Mouse (Mus musculus) midbrain, embryonic 11.5 days (tissue): Measurements from ENCODE around the gene Gm10486. TPM values are rescaled to one million over a fixed set of nuclear protein-coding genes. Genes with fewer than 3 reads are reported as not detected.
"Not testable (repeated sequence)": the region's sequence is repeated elsewhere in the genome, so short reads cannot be mapped to it uniquely, and the experiment has no call there.

Experiments used
- ATAC-seq: fragments of 200-750 bp; cut with Nextera tagmentation; 2 replicates; pipeline ENCODE4 v1.8.0; 2017; ENCODE audit warnings: moderate TSS enrichment, moderate library complexity; ENCODE audit not compliant: low FRiP score
- DNase-seq: peaks from one replicate; pipeline ENCODE4 v3.0.0; 2015; ENCODE audit warnings: low spot score; ENCODE audit errors: missing footprints
- H3K27ac ChIP-seq: fragments of 300-500 bp; sonication (generic); 2 replicates; pipeline ENCODE4 v1.5.1; 2014; ENCODE audit warnings: low read depth, low read length
- H3K27me3 ChIP-seq: fragments of 300-500 bp; sonication (generic); 2 replicates; pipeline ENCODE4 v1.6.1; 2014; ENCODE audit warnings: mild to moderate bottlenecking, low read length, moderate library complexity, mixed read lengths; ENCODE audit not compliant: control insufficient read depth, insufficient read depth
- H3K36me3 ChIP-seq: fragments of 300-500 bp; sonication (generic); 2 replicates; pipeline ENCODE4 v1.6.1; 2014; ENCODE audit warnings: mild to moderate bottlenecking, low read length, moderate library complexity, mixed read lengths; ENCODE audit not compliant: control insufficient read depth, insufficient read depth
- H3K4me1 ChIP-seq: fragments of 300-500 bp; sonication (generic); 2 replicates; pipeline ENCODE4 v1.6.1; 2014; ENCODE audit warnings: low read length; ENCODE audit not compliant: control insufficient read depth, insufficient read depth
- H3K4me2 ChIP-seq: fragments of 300-500 bp; sonication (generic); 2 replicates; pipeline ENCODE4 v1.6.1; 2014; ENCODE audit warnings: mild to moderate bottlenecking, moderate library complexity
- H3K4me3 ChIP-seq: fragments of 300-500 bp; sonication (generic); 2 replicates; pipeline ENCODE4 v1.5.1; 2014; ENCODE audit warnings: low read depth, low read length
- H3K9ac ChIP-seq: fragments of 300-500 bp; sonication (generic); 2 replicates; pipeline ENCODE4 v1.6.1; 2014; ENCODE audit warnings: low read length
- H3K9me3 ChIP-seq: fragments of 300-500 bp; sonication (generic); 2 replicates; pipeline ENCODE4 v1.6.1; 2016; ENCODE audit warnings: low read length; ENCODE audit not compliant: control insufficient read depth
- WGBS: fragments of 180-500 bp; shearing (Covaris S2); extraction: QIAGEN DNeasy Blood & Tissue Kit; methylation state at CpG from one replicate; pipeline ENCODE4 v1.1.7; 2014; 5-methylcytosine and 5-hydroxymethylcytosine counted together
- polyA plus RNA-seq: library from polyadenylated mRNA; unstranded; fragments of >200 nt; fragmentation: Nextera tagmentation; extraction: Ambion mirVana; gene quantifications from 2 replicates; pipeline ENCODE4 v1.2.1, GENCODE M21; 2014

The Gm10486 gene
- not detected in 2 replicates for polyA plus RNA-seq

DNA sequence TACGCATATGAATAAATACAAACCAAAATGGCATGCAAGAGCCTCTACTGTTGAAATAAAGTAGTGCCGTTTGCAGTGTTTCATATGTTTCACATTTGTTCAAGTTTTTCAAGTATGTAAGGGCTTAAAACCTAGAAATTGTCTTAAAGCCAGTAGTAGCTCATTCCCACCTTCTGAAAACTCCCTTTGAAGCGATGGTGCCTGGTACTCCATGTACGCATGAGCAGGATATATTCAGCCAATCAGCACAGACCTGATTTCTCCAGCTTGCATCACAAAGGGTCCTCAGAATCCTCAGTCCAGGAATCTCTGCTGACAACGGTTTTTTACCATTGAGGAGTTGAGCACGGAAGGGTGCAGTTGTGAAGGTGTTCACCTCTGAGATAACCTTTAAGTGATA lies at the start of gene Gm10486:
TSS of gene Gm10486 (plus strand) at position 301 of the 400 bp plus-strand sequence.
- H3K4me2 ChIP-seq, H3K4me1 ChIP-seq, H3K27me3 ChIP-seq, H3K9ac ChIP-seq, ATAC-seq, H3K4me3 ChIP-seq, H3K9me3 ChIP-seq, DNase-seq, H3K27ac ChIP-seq, H3K36me3 ChIP-seq: not testable (repeated sequence)
- WGBS, result no CpG with 5 or more reads among the region's 6 CpGs
